ENCODE assay signal across 13 mouse cellular contexts in the genomic region with DNA sequence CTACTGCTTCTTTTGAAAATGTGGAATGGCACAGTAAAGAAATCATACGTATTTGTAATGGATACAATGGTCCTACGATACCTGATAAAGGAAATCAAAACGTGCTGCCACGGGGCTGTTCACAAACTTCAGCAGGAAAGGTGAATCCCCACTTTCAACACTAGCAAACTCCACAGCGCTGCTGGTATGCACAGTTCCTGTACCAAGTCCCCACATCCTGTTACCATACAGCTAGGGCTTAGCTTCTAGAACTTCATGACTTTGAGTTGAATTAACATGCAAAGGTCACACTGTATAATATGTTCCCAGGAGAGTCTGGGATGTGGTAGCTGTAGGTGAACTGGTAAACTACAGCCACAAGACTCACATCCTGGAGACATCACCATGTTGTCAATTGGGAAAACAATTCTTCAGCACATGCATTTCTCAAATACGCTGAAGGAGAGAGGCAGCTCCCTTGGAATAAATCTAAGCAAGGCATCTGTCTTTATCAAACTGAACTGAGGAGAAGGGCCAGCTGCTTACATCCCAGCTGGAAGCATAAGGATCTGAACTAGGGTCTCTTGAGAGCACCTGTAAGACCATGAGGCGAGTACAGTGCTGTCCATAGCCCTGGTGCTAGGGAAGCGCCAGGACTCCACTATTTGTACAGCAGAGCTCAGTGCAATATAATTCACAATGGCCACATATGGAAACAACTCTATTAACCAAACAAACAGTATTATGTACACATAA.
DNase-seq lines count a peak whose midpoint lies in the region; ATAC-seq and TF ChIP-seq lines count a peak whose summit lies in the region.
"Had no signal": no experiment of that assay in that cellular context is flagged by ENCODE, and none has a peak within 500 bp of the region (broad histone marks: within the 10 kb centered on the region; RNA-seq: fewer than 3 reads in every experiment).

No protein-coding gene starts in this region.

- H3K9me3 ChIP-seq in liver, embryonic 13.5 days (replicated peaks): no peaks in the 10 kb centered on the region
- H3K9me3 ChIP-seq: forebrain, embryonic 10.5 days; kidney, embryonic 15.5 days; midbrain, embryonic 13.5 days had no signal

- no peak for DNase-seq in gastrocnemius, adult 2 months
- DNase-seq in gastrocnemius, postnatal 14 days: no peak
- no peak for DNase-seq in liver, embryonic 13.5 days
- DNase-seq in liver: no peak
- DNase-seq in splenic B cell, adult 2 months (ENCODE audit: low read depth, low spot score): peak; percentile 60
- no peak for DNase-seq in adrenal gland, adult 18-20 months (ENCODE audit: low spot score in 2 of 2)
- DNase-seq in retina, embryonic 14.5 days (ENCODE audit: low spot score): no peak
- DNase-seq: cerebellum, adult 9-11 months; right cerebral cortex, adult 18-20 months had no signal

- H3K27me3 ChIP-seq in liver, embryonic 13.5 days: no peaks in the 10 kb centered on the region
- no peaks in the 10 kb centered on the region for H3K27me3 ChIP-seq in splenic B cell, adult 2 months (ENCODE audit: control insufficient read depth, insufficient read depth, low read length, poor library complexity, severe bottlenecking)
- H3K27me3 ChIP-seq: kidney, embryonic 15.5 days; midbrain, embryonic 13.5 days had no signal

- no peak overlapping the region for H3K9ac ChIP-seq in liver, embryonic 13.5 days
- H3K9ac ChIP-seq: kidney, embryonic 15.5 days; midbrain, embryonic 13.5 days had no signal

- H3K4me2 ChIP-seq in liver, embryonic 13.5 days: no peak overlapping the region
- H3K4me2 ChIP-seq: kidney, embryonic 15.5 days; midbrain, embryonic 13.5 days had no signal

- WGBS in liver, embryonic 13.5 days (ENCODE audit: insufficient replicate concordance): 61% methylated on average over 8 of the region's 8 CpGs

- no peak for TF ChIP-seq CTCF in gastrocnemius, adult 2 months (IDR thresholded peaks at IDR 0.05)
- no peak for TF ChIP-seq CTCF in cortical plate, adult 2 months (IDR thresholded peaks at IDR 0.05; ENCODE audit: extremely low read depth, insufficient read depth, low read length)

- intact Hi-C loops in gastrocnemius, adult 2 months (cut with DNase I): loop anchor here (5.0 kb wide), 1 partner anchor 35 kb away; no protein-coding TSS in a partner anchor
- intact Hi-C loops in gastrocnemius, postnatal 14 days (cut with DNase I; ENCODE audit: low total_unique reads): loop anchor here (10.0 kb wide), 1 partner anchor 73 kb away; no protein-coding TSS in a partner anchor

- TF ChIP-seq POLR2A in cortical plate, adult 2 months (IDR thresholded peaks at IDR 0.05; ENCODE audit: extremely low read depth, insufficient read depth, low read length): no peak

- H3K4me3 ChIP-seq in gastrocnemius, adult 2 months: peak overlapping the region; percentile 71
- H3K4me3 ChIP-seq in liver, embryonic 13.5 days (replicated peaks): no peak overlapping the region
- H3K4me3 ChIP-seq in cortical plate, adult 2 months (ENCODE audit: insufficient read depth, low read length): no peak overlapping the region
- H3K4me3 ChIP-seq: forebrain, embryonic 10.5 days; kidney, embryonic 15.5 days; midbrain, embryonic 13.5 days had no signal

- no peaks in the 10 kb centered on the region for H3K36me3 ChIP-seq in liver, embryonic 13.5 days
- H3K36me3 ChIP-seq in splenic B cell, adult 2 months (ENCODE audit: control insufficient read depth, insufficient read depth, low read length, poor library complexity, severe bottlenecking): no peaks in the 10 kb centered on the region
- H3K36me3 ChIP-seq: forebrain, embryonic 10.5 days had no signal

- peak overlapping the region; percentile 90 for H3K27ac ChIP-seq in gastrocnemius, adult 2 months
- peak overlapping the region; percentile 43 for H3K27ac ChIP-seq in liver, embryonic 13.5 days
- H3K27ac ChIP-seq in cortical plate, adult 2 months (ENCODE audit: insufficient read depth, low read length): peak overlapping the region; percentile 51; the same call in 1 of the 2 replicates
- H3K27ac ChIP-seq: forebrain, embryonic 10.5 days; kidney, embryonic 15.5 days; midbrain, embryonic 13.5 days had no signal

- peaks cover 25% of the 10 kb centered on the region for H3K4me1 ChIP-seq in liver, embryonic 13.5 days (replicated peaks)
- H3K4me1 ChIP-seq in cortical plate, adult 2 months (ENCODE audit: control insufficient read depth, insufficient read depth, low read length): peaks cover 7% of the 10 kb centered on the region

- ATAC-seq in liver, embryonic 13.5 days (ENCODE audit: low read depth): no peak
- ATAC-seq: midbrain, embryonic 13.5 days had no signal
